Mouse (Mus musculus): ENCODE data around the gene 2510039O18Rik. TPM values are rescaled to one million over a fixed set of nuclear protein-coding genes. Genes with fewer than 3 reads are reported as not detected.
A peak's percentile ranks its signal among the peaks of the same experiment; 100 is the strongest.

2510039O18Rik gene
- total RNA-seq (2014; rRNA removed; ENCODE audit: low replicate concordance): 76.2 and 82.2 TPM in 2 replicates
- polyA plus RNA-seq (2015; fragmentation: Nextera tagmentation; extraction: Ambion mirVana): 8.9 and 10.4 TPM in 2 replicates

DNA sequence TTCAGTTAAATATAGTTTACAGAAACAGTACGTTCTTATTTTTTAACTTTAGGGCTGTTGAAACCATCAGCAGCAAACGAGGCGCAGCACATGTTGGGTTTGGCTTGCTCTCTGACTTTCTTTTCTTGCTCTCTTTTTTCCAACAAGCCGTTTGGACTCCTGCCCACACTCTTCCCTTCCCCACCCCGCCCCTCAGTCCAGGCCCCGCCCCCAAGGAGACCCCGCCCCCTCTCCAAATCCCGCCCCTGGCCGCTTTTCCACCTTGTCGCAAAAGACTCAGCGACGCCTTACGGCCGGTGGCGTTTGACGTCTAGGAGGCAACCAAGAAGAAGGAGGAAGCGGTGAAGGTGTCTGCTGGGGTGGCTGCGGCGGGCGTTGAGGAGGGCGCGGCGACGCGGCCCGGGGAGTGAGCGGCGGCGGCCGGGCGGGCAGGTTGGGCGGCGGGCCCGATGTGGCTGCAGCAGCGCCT, at the start of gene 2510039O18Rik:
Gene 2510039O18Rik (plus strand): TSS at position 320 of the 469 bp plus-strand sequence.
- H3K27me3 ChIP-seq (ENCODE audit: control insufficient read depth, insufficient read depth, low read length): no peaks in the 10 kb centered on the region
- H3K36me3 ChIP-seq (replicated peaks; ENCODE audit: control insufficient read depth, insufficient read depth, low read length): peaks cover 28% of the 10 kb centered on the region
- peak within 1 kb of the TSS; percentile 83 for H3K27ac ChIP-seq (ENCODE audit: low read depth)
- H3K4me3 ChIP-seq (ENCODE audit: low read depth, low read length): peak within 1 kb of the TSS; percentile 98
- peak within 1 kb of the TSS; percentile 95 for H3K9ac ChIP-seq (replicated peaks; ENCODE audit: low read depth, low read length)
- 1% methylated on average over 34 of the region's 35 CpGs for WGBS
- TF ChIP-seq EP300 (IDR thresholded peaks at IDR 0.05; ENCODE audit: low read depth) (no peak), CTCF (IDR thresholded peaks at IDR 0.05; ENCODE audit: low read depth) (no peak)
- peak; percentile 44 for ATAC-seq (ENCODE audit: insufficient read depth, low read depth)
- H3K4me2 ChIP-seq (ENCODE audit: low read depth, low read length): peak within 1 kb of the TSS; percentile 88
- H3K4me1 ChIP-seq (ENCODE audit: control insufficient read depth, insufficient read depth): peaks cover 64% of the 10 kb centered on the region
- H3K9me3 ChIP-seq (replicated peaks; ENCODE audit: control insufficient read depth, low read length): no peaks in the 10 kb centered on the region
- peak; percentile 94 for DNase-seq (ENCODE audit: low spot score)

DNA sequence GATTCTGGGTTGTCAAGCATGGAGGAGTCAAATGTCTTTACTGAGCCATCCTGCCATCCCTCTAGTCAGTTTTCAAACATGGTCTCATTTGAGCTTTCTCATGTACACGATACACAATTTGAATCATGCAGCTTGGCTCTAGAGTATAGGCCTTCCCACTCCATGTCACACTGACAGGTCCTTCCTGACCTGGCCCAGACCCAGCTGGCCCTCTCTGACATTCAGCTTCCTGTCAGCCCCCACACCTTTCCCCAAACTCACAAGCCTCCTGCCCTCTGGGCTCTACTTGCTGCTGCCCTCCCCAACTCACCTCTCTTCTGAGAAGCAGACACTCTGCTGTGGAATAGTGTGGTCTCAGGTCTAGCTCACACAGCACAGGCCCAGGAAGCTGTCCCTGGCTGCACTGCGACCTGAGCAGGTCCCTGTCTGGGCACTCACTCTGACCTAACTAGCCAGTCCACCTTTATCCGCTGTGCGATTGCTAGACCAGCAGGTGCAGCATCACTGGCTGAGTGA, 44.8 kb upstream of the 2510039O18Rik start:
- no peak overlapping the region for H3K4me3 ChIP-seq (ENCODE audit: low read depth, low read length)
- H3K4me1 ChIP-seq (ENCODE audit: control insufficient read depth, insufficient read depth): peaks cover 51% of the 10 kb centered on the region
- peak overlapping the region; percentile 41; the same call in 1 of the 2 replicates for H3K9ac ChIP-seq (replicated peaks; ENCODE audit: low read depth, low read length)
- ATAC-seq (ENCODE audit: insufficient read depth, low read depth) (peak; percentile 31), DNase-seq (ENCODE audit: low spot score) (peak; percentile 15)
- H3K9me3 ChIP-seq (replicated peaks; ENCODE audit: control insufficient read depth, low read length): no peaks in the 10 kb centered on the region
- 45% methylated on average over 4 of the region's 4 CpGs for WGBS
- TF ChIP-seq CTCF (IDR thresholded peaks at IDR 0.05; ENCODE audit: low read depth) (no peak), EP300 (IDR thresholded peaks at IDR 0.05; ENCODE audit: low read depth) (no peak)
- H3K27me3 ChIP-seq (ENCODE audit: control insufficient read depth, insufficient read depth, low read length): no peaks in the 10 kb centered on the region
- peak overlapping the region; percentile 98 for H3K27ac ChIP-seq (ENCODE audit: low read depth)
- H3K4me2 ChIP-seq (ENCODE audit: low read depth, low read length): no peak overlapping the region
- peaks cover 83% of the 10 kb centered on the region for H3K36me3 ChIP-seq (replicated peaks; ENCODE audit: control insufficient read depth, insufficient read depth, low read length)

DNA sequence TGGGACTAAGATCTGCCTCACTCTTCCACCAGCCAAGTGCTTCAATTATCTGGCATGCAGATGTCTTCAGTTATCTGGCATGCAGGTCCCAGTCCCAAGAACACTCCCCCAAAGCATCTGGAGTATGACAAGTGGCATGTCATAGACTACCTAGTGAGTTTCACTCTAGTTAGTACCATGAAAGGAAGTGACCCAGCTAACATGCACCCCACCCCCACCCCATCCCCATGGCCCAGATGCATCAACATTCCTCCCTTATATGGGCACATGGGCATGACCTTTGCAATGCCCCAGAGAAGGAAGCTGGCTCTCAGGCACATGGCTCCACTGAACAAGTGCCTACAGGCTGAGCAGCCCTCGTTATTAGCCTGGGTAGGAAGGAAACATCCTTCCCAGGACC, 44.3 kb upstream of the 2510039O18Rik start:
- peaks cover 78% of the 10 kb centered on the region for H3K36me3 ChIP-seq (replicated peaks; ENCODE audit: control insufficient read depth, insufficient read depth, low read length)
- H3K27ac ChIP-seq (ENCODE audit: low read depth): peak overlapping the region; percentile 98
- ATAC-seq (ENCODE audit: insufficient read depth, low read depth) (peak; percentile 79), DNase-seq (ENCODE audit: low spot score) (peak; percentile 81)
- no peak overlapping the region for H3K4me2 ChIP-seq (ENCODE audit: low read depth, low read length)
- peaks cover 54% of the 10 kb centered on the region for H3K4me1 ChIP-seq (ENCODE audit: control insufficient read depth, insufficient read depth)
- no peak for TF ChIP-seq CTCF (IDR thresholded peaks at IDR 0.05; ENCODE audit: low read depth)
- no peak overlapping the region for H3K9ac ChIP-seq (replicated peaks; ENCODE audit: low read depth, low read length)
- no peaks in the 10 kb centered on the region for H3K27me3 ChIP-seq (ENCODE audit: control insufficient read depth, insufficient read depth, low read length)
- WGBS: 8% methylated on average over 1 of the region's 1 CpGs
- H3K4me3 ChIP-seq (ENCODE audit: low read depth, low read length): no peak overlapping the region
- no peaks in the 10 kb centered on the region for H3K9me3 ChIP-seq (replicated peaks; ENCODE audit: control insufficient read depth, low read length)

DNA sequence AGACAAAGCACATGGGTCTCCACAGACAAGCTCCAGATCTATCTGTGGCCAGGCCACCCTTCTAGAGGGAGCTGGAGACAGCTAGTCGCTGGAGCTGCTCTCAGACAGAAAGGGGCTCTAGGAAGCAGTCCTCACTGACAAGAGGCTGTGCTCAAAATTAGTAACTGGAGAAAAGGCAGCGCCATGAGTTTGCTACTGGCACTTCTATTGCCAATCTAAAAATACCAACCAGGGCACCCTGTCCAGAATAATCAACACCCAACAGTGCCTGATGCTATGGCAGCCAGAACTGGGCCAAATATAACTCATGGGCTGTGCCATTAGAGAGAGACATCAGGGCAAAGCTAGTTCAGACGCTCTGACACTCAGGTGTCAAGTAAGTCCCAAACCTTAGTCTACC, 43.3 kb upstream of the 2510039O18Rik start:
- Histone ChIP-seq H3K27me3 (ENCODE audit: control insufficient read depth, insufficient read depth, low read length) (no peaks in the 10 kb centered on the region), H3K4me1 (ENCODE audit: control insufficient read depth, insufficient read depth) (peaks cover 54% of the 10 kb centered on the region), H3K4me2 (ENCODE audit: low read depth, low read length) (no peak overlapping the region), H3K4me3 (ENCODE audit: low read depth, low read length) (no peak overlapping the region), H3K9ac (replicated peaks; ENCODE audit: low read depth, low read length) (peak overlapping the region; percentile 44; the same call in 1 of the 2 replicates), H3K36me3 (replicated peaks; ENCODE audit: control insufficient read depth, insufficient read depth, low read length) (peaks cover 75% of the 10 kb centered on the region), H3K27ac (ENCODE audit: low read depth) (peak overlapping the region; percentile 98), H3K9me3 (replicated peaks; ENCODE audit: control insufficient read depth, low read length) (no peaks in the 10 kb centered on the region)
- DNase-seq (ENCODE audit: low spot score): peak; percentile 88
- no peak for TF ChIP-seq CTCF (IDR thresholded peaks at IDR 0.05; ENCODE audit: low read depth)
- peak; percentile 86 for TF ChIP-seq EP300 (IDR thresholded peaks at IDR 0.05; ENCODE audit: low read depth)
- 39% methylated on average over 3 of the region's 3 CpGs for WGBS
- peak; percentile 78 for ATAC-seq (ENCODE audit: insufficient read depth, low read depth)

DNA sequence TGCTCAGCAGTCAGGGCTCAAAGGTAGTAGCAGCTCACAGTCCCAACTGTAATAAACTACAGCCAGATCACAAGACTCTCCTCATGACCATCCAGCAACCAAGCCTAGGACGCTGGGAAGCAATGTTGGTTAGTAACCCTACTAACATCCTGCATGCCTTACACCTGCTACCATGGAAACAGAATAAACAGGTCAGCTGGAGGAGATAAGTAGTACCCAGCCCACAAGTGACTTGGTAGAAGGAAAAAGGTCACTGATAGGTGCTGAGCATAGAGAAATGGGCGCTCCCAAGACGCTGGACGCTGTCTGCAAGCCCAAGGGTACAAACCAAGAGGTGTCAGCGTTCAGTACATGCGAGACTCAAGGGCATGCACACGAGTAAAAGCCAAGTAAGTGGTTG, 40.2 kb upstream of the 2510039O18Rik start:
- Histone ChIP-seq H3K27ac (ENCODE audit: low read depth) (peak overlapping the region; percentile 85), H3K9me3 (replicated peaks; ENCODE audit: control insufficient read depth, low read length) (no peaks in the 10 kb centered on the region), H3K4me2 (ENCODE audit: low read depth, low read length) (peak overlapping the region; percentile 22; the same call in 1 of the 2 replicates), H3K4me3 (ENCODE audit: low read depth, low read length) (no peak overlapping the region), H3K36me3 (replicated peaks; ENCODE audit: control insufficient read depth, insufficient read depth, low read length) (peaks cover 56% of the 10 kb centered on the region), H3K27me3 (ENCODE audit: control insufficient read depth, insufficient read depth, low read length) (no peaks in the 10 kb centered on the region), H3K9ac (replicated peaks; ENCODE audit: low read depth, low read length) (no peak overlapping the region), H3K4me1 (ENCODE audit: control insufficient read depth, insufficient read depth) (peaks cover 59% of the 10 kb centered on the region)
- peak; percentile 49 for DNase-seq (ENCODE audit: low spot score)
- no peak for ATAC-seq (ENCODE audit: insufficient read depth, low read depth)
- 39% methylated on average over 7 of the region's 7 CpGs for WGBS
- TF ChIP-seq CTCF (IDR thresholded peaks at IDR 0.05; ENCODE audit: low read depth) (no peak), EP300 (IDR thresholded peaks at IDR 0.05; ENCODE audit: low read depth) (no peak)

Measured in heart, postnatal 0 days (tissue).